8 mouse cellular contexts compared by ENCODE assay signal in the genomic region with DNA sequence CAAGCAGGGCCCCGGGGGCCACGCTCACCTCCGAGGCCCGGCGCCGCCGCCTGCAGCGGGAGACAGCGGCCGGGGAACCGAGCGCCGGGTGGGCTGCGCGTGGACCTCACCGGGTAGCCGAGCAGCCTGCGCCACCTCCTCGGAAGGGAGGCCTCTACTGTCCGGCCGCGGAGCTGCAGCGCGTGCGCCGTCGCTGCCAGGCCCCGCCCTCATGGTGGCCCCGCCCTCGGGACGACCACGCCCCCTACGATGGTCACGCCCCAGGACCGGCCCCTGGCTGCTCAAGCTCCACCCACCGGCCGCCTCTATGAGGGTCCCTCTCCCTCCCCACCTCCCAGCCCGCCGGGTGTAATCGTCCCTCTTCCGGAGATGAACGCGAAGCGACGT. TPM values are rescaled to one million over a fixed set of nuclear protein-coding genes. Genes with fewer than 3 reads are reported as not detected.
A peak's percentile ranks its signal among the peaks of the same experiment; 100 is the strongest.
DNase-seq lines count a peak whose midpoint lies in the region; ATAC-seq and TF ChIP-seq lines count a peak whose summit lies in the region.

No protein-coding gene starts in this region.

- peak; percentile 42 for DNase-seq in ES-E14 (ENCODE audit: low read depth, low spot score)
- peak; percentile 88 to 96 for DNase-seq in cerebellum, adult 2 months
- DNase-seq in heart, postnatal 25 days (ENCODE audit: low spot score), result peak; percentile 69
- DNase-seq in layer of hippocampus, adult 18-20 months (ENCODE audit: low spot score in 2 of 2), result peak; percentile 81 to 86
- DNase-seq in liver, postnatal 0 days, result peak; percentile 86
- DNase-seq in telencephalon, adult 2 months (ENCODE audit: low read depth, low spot score), result peak; percentile 29

- no peaks in the 10 kb centered on the region for H3K4me1 ChIP-seq in ES-E14 (ENCODE audit: control insufficient read depth in 2 of 2, insufficient read depth in 2 of 2, low read length in 2 of 2, poor library complexity in 1 of 2)
- H3K4me1 ChIP-seq in cerebellum, adult 2 months (ENCODE audit: control insufficient read depth, insufficient read depth, low read length), result 0 out of 2 replicates have a peak, but pooled peaks cover 3% of the 10 kb centered on the region
- peaks cover 19% of the 10 kb centered on the region for H3K4me1 ChIP-seq in forebrain, embryonic 16.5 days (replicated peaks; ENCODE audit: control insufficient read depth, insufficient read depth, low read length)
- peaks cover 8% of the 10 kb centered on the region for H3K4me1 ChIP-seq in liver, postnatal 0 days (ENCODE audit: insufficient read depth)
- H3K4me1 ChIP-seq in neural tube, embryonic 14.5 days (ENCODE audit: control insufficient read depth, insufficient read depth, low read length), result peaks cover 10% of the 10 kb centered on the region

- peak overlapping the region; percentile 81 for H3K9ac ChIP-seq in ES-E14 (ENCODE audit: insufficient read depth, low read depth, low read length, poor library complexity, severe bottlenecking)
- peak overlapping the region; percentile 58 for H3K9ac ChIP-seq in forebrain, embryonic 16.5 days (replicated peaks; ENCODE audit: low read depth, low read length)
- peak overlapping the region; percentile 53; the same call in 1 of the 2 replicates for H3K9ac ChIP-seq in liver, postnatal 0 days (replicated peaks)
- peak overlapping the region; percentile 64 for H3K9ac ChIP-seq in neural tube, embryonic 14.5 days (replicated peaks; ENCODE audit: low read depth, low read length)

- ATAC-seq in forebrain, embryonic 16.5 days, result peak; percentile 74
- peak; percentile 97 for ATAC-seq in liver, postnatal 0 days
- peak; percentile 93 for ATAC-seq in neural tube, embryonic 14.5 days (ENCODE audit: low read depth)

- peak overlapping the region; percentile 79 to 84 for H3K4me3 ChIP-seq in ES-E14 (ENCODE audit: insufficient read depth in 1 of 2, low read depth in 1 of 2, low read length in 2 of 2, poor library complexity in 1 of 2, severe bottlenecking in 1 of 2)
- H3K4me3 ChIP-seq in cerebellum, adult 2 months (replicated peaks; ENCODE audit: insufficient read depth, low read depth, low read length), result peak overlapping the region; percentile 78
- peak overlapping the region; percentile 50 for H3K4me3 ChIP-seq in forebrain, embryonic 16.5 days (replicated peaks; ENCODE audit: low read length)
- peak overlapping the region; percentile 57 for H3K4me3 ChIP-seq in liver, postnatal 0 days (ENCODE audit: low read depth, low read length)
- H3K4me3 ChIP-seq in neural tube, embryonic 14.5 days (ENCODE audit: low read depth, low read length), result peak overlapping the region; percentile 49

- no peaks in the 10 kb centered on the region for H3K36me3 ChIP-seq in ES-E14 (ENCODE audit: control insufficient read depth, insufficient read depth, low read length, poor library complexity, severe bottlenecking)
- no peaks in the 10 kb centered on the region for H3K36me3 ChIP-seq in forebrain, embryonic 16.5 days (ENCODE audit: control insufficient read depth, insufficient read depth)
- H3K36me3 ChIP-seq in liver, postnatal 0 days (replicated peaks; ENCODE audit: insufficient read depth, low read length), result no peaks in the 10 kb centered on the region
- H3K36me3 ChIP-seq in neural tube, embryonic 14.5 days (ENCODE audit: control insufficient read depth, insufficient read depth, low read length), result no peaks in the 10 kb centered on the region

- peak; percentile 70 for TF ChIP-seq CTCF in cerebellum, adult 2 months (IDR thresholded peaks at IDR 0.05; ENCODE audit: borderline replicate concordance, insufficient read depth, low read depth, low read length)
- TF ChIP-seq CTCF in liver, postnatal 0 days (IDR thresholded peaks at IDR 0.05; ENCODE audit: low read depth), result peak; percentile 70

- TF ChIP-seq EP300 in liver, postnatal 0 days (IDR thresholded peaks at IDR 0.05; ENCODE audit: low read depth), result no peak

- in situ Hi-C loops in ES-E14 (cut with MboI; ENCODE audit: low sequenced_read_pairs in 2 of 2, unreplicated experiment in 2 of 2), result no loop called here

- peak; percentile 77 for TF ChIP-seq POLR2A in cerebellum, adult 2 months (IDR thresholded peaks at IDR 0.05; ENCODE audit: borderline replicate concordance, insufficient read depth, low read length)

- peak overlapping the region; percentile 80 for H3K4me2 ChIP-seq in forebrain, embryonic 16.5 days (ENCODE audit: low read length)
- H3K4me2 ChIP-seq in liver, postnatal 0 days (ENCODE audit: low read depth, low read length), result peak overlapping the region; percentile 98
- peak overlapping the region; percentile 90 for H3K4me2 ChIP-seq in neural tube, embryonic 14.5 days (ENCODE audit: low read depth, low read length)

- H3K9me3 ChIP-seq in ES-E14 (ENCODE audit: control insufficient read depth, insufficient read depth, low read depth, low read length), result no peaks in the 10 kb centered on the region
- peaks cover 2% of the 10 kb centered on the region; the same call in 1 of the 2 replicates for H3K9me3 ChIP-seq in forebrain, embryonic 16.5 days (ENCODE audit: control insufficient read depth, low read length)
- no peaks in the 10 kb centered on the region for H3K9me3 ChIP-seq in liver, postnatal 0 days (ENCODE audit: low read length)
- H3K9me3 ChIP-seq in neural tube, embryonic 14.5 days (ENCODE audit: control insufficient read depth, low read length), result no peaks in the 10 kb centered on the region

- no peaks in the 10 kb centered on the region for H3K27me3 ChIP-seq in cerebellum, adult 2 months (ENCODE audit: control insufficient read depth, insufficient read depth, low read length)
- peaks cover 45% of the 10 kb centered on the region for H3K27me3 ChIP-seq in forebrain, embryonic 16.5 days (replicated peaks; ENCODE audit: control insufficient read depth, insufficient read depth, low read length)
- H3K27me3 ChIP-seq in liver, postnatal 0 days (ENCODE audit: insufficient read depth, low read length), result peaks cover 24% of the 10 kb centered on the region
- H3K27me3 ChIP-seq in neural tube, embryonic 14.5 days (ENCODE audit: control insufficient read depth, insufficient read depth, low read length), result peaks cover 30% of the 10 kb centered on the region

- intact Hi-C loops in heart, postnatal 25 days (cut with DNase I), result loop anchor here (5.0 kb wide), 2 partner anchors 117 to 123 kb away; a partner anchor contains a TSS

- no peak overlapping the region for H3K27ac ChIP-seq in ES-E14 (ENCODE audit: insufficient read depth, low read depth, low read length, poor library complexity, severe bottlenecking)
- H3K27ac ChIP-seq in cerebellum, adult 2 months (ENCODE audit: insufficient read depth, low read length), result 0 out of 2 replicates have a peak overlapping the region, but pooled peaks have one; percentile 3
- H3K27ac ChIP-seq in forebrain, embryonic 16.5 days (ENCODE audit: low read length), result no peak overlapping the region
- no peak overlapping the region for H3K27ac ChIP-seq in liver, postnatal 0 days (ENCODE audit: low read depth)
- no peak overlapping the region for H3K27ac ChIP-seq in neural tube, embryonic 14.5 days (ENCODE audit: low read depth, low read length)

- WGBS in cerebellum, adult 2 months, result 1% methylated on average over 45 of the region's 45 CpGs
- 0% methylated on average over 37 of the region's 45 CpGs for WGBS in forebrain, embryonic 16.5 days
- WGBS in liver, postnatal 0 days (ENCODE audit: insufficient replicate concordance), result 1% methylated on average over 29 of the region's 45 CpGs
- WGBS in neural tube, embryonic 14.5 days, result 1% methylated on average over 39 of the region's 45 CpGs

TF ChIP-seq in ES-E14, 5 proteins besides CTCF, POLR2A, EP300 and RAD21:
- no peak for TF ChIP-seq HCFC1 (IDR thresholded peaks at IDR 0.05; ENCODE audit: borderline replicate concordance, insufficient read depth, low read length)
- no peak for TF ChIP-seq ZC3H11A (IDR thresholded peaks at IDR 0.05; ENCODE audit: borderline replicate concordance, low read depth, low read length)
- no peak for TF ChIP-seq CHD2 (IDR thresholded peaks at IDR 0.05; ENCODE audit: low read depth, low read length)
- no peak for TF ChIP-seq MAFK (IDR thresholded peaks at IDR 0.05; ENCODE audit: insufficient read depth, low read depth, low read length)
- TF ChIP-seq ZNF384 (IDR thresholded peaks at IDR 0.05; ENCODE audit: low read depth, low read length), result no peak

RNA-seq across cellular contexts. Expression of a gene that starts 34.3 kb away (rescaled TPM):
- total RNA-seq in ES-E14 (2012; rRNA removed), result not detected in 2 replicates
- polyA plus RNA-seq in cerebellum, adult 2 months (2012; rRNA removed), result not detected in 2 replicates
- polyA plus RNA-seq in forebrain, embryonic 16.5 days (2015; fragmentation: Nextera tagmentation; extraction: Ambion mirVana), result not detected in 2 replicates
- total RNA-seq in heart, postnatal 25 days (2021), result not detected
- total RNA-seq in layer of hippocampus, adult 18-20 months (2021), result not detected
- not detected in 2 replicates for polyA plus RNA-seq in liver, postnatal 0 days (2015; fragmentation: Nextera tagmentation; extraction: Ambion mirVana)
- polyA plus RNA-seq in neural tube, embryonic 14.5 days (2014; fragmentation: Nextera tagmentation; extraction: Ambion mirVana), result not detected in 2 replicates

Comparison
In these comparisons a context has a peak if more than half of its experiments do, and no peak if none do; other contexts are left out.
1. DNase-seq: peak in every context shown above with its lines; median percentile 92 in cerebellum, adult 2 months; 86 in liver, postnatal 0 days; 84 in layer of hippocampus, adult 18-20 months; 69 in heart, postnatal 25 days; 42 in ES-E14; 29 in telencephalon, adult 2 months.